Mouse (Mus musculus) embryonic facial prominence, embryonic 15.5 days (tissue): Measurements from ENCODE around the gene Sun1. TPM values are rescaled to one million over a fixed set of nuclear protein-coding genes. Genes with fewer than 3 reads are reported as not detected.

Experiments
- ATAC-seq: fragments of 200-750 bp; cut with Nextera tagmentation; 2 replicates; pipeline ENCODE4 v1.8.0; 2017; ENCODE audit warnings: low read depth, moderate TSS enrichment; ENCODE audit not compliant: insufficient number of reproducible peaks, low FRiP score, low TSS enrichment
- H3K27ac ChIP-seq: fragments of 300-500 bp; sonication (generic); replicated peaks from 2 replicates; pipeline ENCODE4 v1.5.1; 2015; ENCODE audit warnings: mild to moderate bottlenecking, inconsistent platforms
- H3K27me3 ChIP-seq: fragments of 300-500 bp; sonication (generic); 2 replicates; pipeline ENCODE4 v1.6.1; 2015; ENCODE audit warnings: inconsistent platforms
- H3K36me3 ChIP-seq: fragments of 300-500 bp; sonication (generic); 2 replicates; pipeline ENCODE4 v1.6.1; 2015; ENCODE audit warnings: mild to moderate bottlenecking, inconsistent platforms
- H3K4me1 ChIP-seq: fragments of 300-500 bp; sonication (generic); 2 replicates; pipeline ENCODE4 v1.6.1; 2015; ENCODE audit warnings: inconsistent platforms
- H3K4me2 ChIP-seq: fragments of 300-500 bp; sonication (generic); replicated peaks from 2 replicates; pipeline ENCODE4 v1.6.1; 2015; ENCODE audit warnings: mild to moderate bottlenecking, inconsistent platforms
- H3K4me3 ChIP-seq: fragments of 300-500 bp; sonication (generic); replicated peaks from 2 replicates; pipeline ENCODE4 v1.5.1; 2015; ENCODE audit warnings: mild to moderate bottlenecking, inconsistent platforms
- H3K9ac ChIP-seq: fragments of 300-500 bp; sonication (generic); 2 replicates; pipeline ENCODE4 v1.6.1; 2015; ENCODE audit warnings: inconsistent platforms
- H3K9me3 ChIP-seq: fragments of 300-500 bp; sonication (generic); replicated peaks from 2 replicates; pipeline ENCODE4 v1.6.1; 2016; ENCODE audit warnings: inconsistent platforms
- WGBS: fragments of 180-500 bp; shearing (Covaris S2); methylation state at CpG from one replicate; pipeline ENCODE4 v1.1.7; 2015; 5-methylcytosine and 5-hydroxymethylcytosine counted together
- polyA plus RNA-seq: library from polyadenylated mRNA; unstranded; fragments of >200 nt; fragmentation: Nextera tagmentation; extraction: Ambion mirVana; gene quantifications from 2 replicates; pipeline ENCODE4 v1.2.1, GENCODE M21; 2015

Gene Sun1
- polyA plus RNA-seq, 1 experiment from 2014 or later, result 61.5 TPM

DNA sequence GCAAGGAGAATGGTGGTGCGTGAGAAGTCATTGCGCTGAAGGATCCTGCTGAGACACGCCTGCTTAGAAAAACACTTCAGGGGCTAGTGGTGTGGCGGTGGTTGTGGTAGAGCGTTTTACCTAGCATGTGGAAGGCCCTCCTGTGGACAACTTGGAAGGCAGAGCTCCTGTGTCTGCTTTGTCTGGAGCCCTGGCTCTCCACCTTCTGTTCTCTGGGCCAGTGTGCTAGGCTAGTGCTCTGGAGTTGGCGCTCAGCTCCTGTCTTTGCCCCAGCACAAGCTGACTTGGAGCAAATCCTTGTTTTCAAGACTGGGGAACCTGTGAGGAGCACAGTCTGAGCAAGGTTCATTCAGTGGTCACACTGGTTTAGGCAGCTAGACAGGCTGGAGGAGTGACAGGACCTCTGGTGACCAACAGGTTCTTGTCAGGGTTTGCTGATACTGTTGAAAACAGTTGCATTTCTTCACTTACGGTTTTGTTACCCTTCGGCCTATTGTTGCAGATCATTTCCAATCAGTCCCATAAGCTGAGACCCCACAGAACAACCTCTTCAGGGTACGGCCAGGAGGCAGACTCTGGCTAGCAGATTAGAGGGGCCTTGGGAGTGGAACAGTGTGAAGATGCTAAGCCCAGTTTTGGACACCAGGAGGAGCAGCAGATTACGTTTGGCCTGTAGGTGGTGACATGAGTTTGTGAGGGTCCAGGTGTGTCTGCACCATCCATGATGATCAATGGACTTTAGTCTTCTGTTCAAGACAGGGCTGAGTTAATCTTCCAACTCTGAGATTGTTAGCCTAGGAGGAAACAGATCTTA, 8.6 kb downstream of the Sun1 start:
- H3K9me3 ChIP-seq, result no peaks in the 10 kb centered on the region
- H3K4me3 ChIP-seq, result no peak overlapping the region
- no peaks in the 10 kb centered on the region for H3K27me3 ChIP-seq
- H3K4me2 ChIP-seq, result no peak overlapping the region
- H3K27ac ChIP-seq, result no peak overlapping the region
- H3K36me3 ChIP-seq, result peaks cover 24% of the 10 kb centered on the region
- peaks cover 24% of the 10 kb centered on the region for H3K4me1 ChIP-seq
- no peak overlapping the region for H3K9ac ChIP-seq
- WGBS, result 81% methylated on average over 10 of the region's 10 CpGs
- ATAC-seq, result no peak

DNA sequence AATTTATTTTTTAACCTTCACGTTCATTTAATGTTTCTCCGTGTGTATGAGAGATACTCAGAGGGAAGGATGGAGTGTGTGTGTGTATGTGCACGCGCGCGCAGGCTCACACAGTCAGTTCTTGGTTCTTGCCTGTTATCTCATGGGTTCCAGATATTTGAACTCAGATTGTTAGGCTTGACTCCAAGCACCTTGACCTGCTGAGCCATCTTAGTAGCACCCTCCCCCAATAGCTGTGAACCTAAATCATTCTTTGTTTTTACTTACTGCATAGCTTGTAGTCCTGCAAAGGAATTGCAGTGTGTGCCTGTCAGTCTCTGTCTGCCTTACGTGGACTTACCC, 9.2 kb downstream of the Sun1 start:
- H3K4me3 ChIP-seq, result no peak overlapping the region
- no peaks in the 10 kb centered on the region for H3K9me3 ChIP-seq
- H3K4me2 ChIP-seq, result no peak overlapping the region
- no peaks in the 10 kb centered on the region for H3K27me3 ChIP-seq
- no peak for ATAC-seq
- peaks cover 23% of the 10 kb centered on the region for H3K4me1 ChIP-seq
- no peak overlapping the region for H3K9ac ChIP-seq
- peaks cover 24% of the 10 kb centered on the region for H3K36me3 ChIP-seq
- no peak overlapping the region for H3K27ac ChIP-seq
- WGBS, result 93% methylated on average over 7 of the region's 7 CpGs

DNA sequence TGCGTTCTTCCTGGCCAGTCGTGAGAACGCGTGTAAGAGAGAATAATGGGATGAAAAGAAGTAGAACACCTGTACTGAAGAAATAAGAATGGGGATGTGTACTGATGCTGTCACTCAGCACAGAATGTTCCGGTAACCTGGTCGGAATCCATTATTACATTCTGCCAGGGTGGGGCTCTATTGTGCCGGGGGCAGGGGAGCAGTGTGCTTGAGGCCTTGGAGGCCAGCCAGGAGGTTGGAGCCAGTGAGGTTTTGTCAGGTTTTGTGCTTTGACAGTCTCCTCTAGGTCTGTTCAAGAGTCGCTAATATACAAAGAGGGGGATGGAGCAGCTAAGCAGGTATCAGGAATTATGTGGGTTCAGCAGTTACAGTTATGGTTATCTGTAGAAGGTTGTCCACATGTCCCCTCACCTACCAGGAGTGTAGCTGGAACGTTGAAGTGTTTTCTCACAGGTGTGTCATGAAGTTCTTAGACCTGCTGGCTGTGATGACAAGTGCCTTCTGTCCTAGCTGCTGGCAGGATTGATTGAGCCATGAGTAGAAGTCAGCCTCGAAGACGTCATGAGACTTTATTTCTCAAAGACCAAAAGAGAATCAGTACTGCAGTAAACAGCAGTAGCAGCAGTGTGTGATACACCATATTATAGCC, 11.4 kb downstream of the Sun1 start:
- ATAC-seq, result no peak
- Histone ChIP-seq H3K27ac (no peak overlapping the region), H3K4me2 (no peak overlapping the region), H3K9ac (no peak overlapping the region), H3K27me3 (no peaks in the 10 kb centered on the region), H3K4me3 (no peak overlapping the region), H3K4me1 (0 out of 2 replicates have a peak, but pooled peaks cover 1% of the 10 kb centered on the region), H3K36me3 (peaks cover 43% of the 10 kb centered on the region), H3K9me3 (no peaks in the 10 kb centered on the region)
- WGBS, result 83% methylated on average over 11 of the region's 11 CpGs

DNA sequence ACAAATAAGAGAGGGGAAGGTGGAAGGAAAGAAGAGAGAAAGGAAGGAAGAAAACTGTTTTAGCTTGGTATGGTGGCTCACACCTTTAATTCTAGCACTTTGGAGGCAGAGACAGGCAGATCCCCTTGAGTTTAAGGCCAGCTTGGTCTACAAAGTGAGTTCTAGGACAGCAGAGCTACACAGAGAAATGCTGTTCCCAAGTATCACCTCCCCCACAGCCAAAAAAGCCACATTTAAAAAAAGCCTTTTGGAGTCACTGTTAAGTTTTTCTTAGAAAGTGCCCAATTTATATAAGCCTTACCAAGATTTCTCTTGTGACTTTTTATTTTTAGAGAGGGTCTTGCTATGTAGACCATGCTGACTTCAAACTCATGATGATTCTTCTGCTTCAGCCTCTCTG, 13.9 kb downstream of the Sun1 start:
- no peak overlapping the region for H3K4me3 ChIP-seq
- no peaks in the 10 kb centered on the region for H3K27me3 ChIP-seq
- no peak overlapping the region for H3K27ac ChIP-seq
- no peaks in the 10 kb centered on the region for H3K9me3 ChIP-seq
- H3K9ac ChIP-seq, result no peak overlapping the region
- H3K4me1 ChIP-seq, result no peaks in the 10 kb centered on the region
- no peak overlapping the region for H3K4me2 ChIP-seq
- peaks cover 39% of the 10 kb centered on the region for H3K36me3 ChIP-seq
- no peak for ATAC-seq

DNA sequence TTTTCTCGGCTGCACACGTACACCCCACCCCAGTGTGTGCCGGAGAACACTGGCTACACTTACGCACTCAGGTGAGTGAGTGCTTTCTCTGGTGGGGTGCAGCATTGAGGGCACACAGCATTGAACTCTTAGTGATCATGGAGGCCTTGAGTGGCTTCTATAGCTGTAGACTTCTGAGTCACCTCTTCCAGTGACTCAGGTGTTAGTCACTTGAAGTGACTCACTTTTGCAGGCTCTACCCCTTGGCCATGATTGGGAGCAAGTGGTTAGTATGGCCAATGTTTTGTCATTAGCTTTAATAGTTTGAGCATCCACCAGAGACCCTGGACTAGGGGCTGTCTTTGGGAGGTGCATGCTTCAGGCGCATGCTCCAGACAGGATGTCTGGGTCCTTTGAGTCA, 14.7 kb downstream of the Sun1 start:
- peaks cover 35% of the 10 kb centered on the region for H3K36me3 ChIP-seq
- H3K9me3 ChIP-seq, result no peaks in the 10 kb centered on the region
- no peak overlapping the region for H3K4me2 ChIP-seq
- H3K4me1 ChIP-seq, result no peaks in the 10 kb centered on the region
- no peak for ATAC-seq
- H3K4me3 ChIP-seq, result no peak overlapping the region
- H3K9ac ChIP-seq, result no peak overlapping the region
- no peaks in the 10 kb centered on the region for H3K27me3 ChIP-seq
- 96% methylated on average over 5 of the region's 5 CpGs for WGBS
- H3K27ac ChIP-seq, result no peak overlapping the region

DNA sequence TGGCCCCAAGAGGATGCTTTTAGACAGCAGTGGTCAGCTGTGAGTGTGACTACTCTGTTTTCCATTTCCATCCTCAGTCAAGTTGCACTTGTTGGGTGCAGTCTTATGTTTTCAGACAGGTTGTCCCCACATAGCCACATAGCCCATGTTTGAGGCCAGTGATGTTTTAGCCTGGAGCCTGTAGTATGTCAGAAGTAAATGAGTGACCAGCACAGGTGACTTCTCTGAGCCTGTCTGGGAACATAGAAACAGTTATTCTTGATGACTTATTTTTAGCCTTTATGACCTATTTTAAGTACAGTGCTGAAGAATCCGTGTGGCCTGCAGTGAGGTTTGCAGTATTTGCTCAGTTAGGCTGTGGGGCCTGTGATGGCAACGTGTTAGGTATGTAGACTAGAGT, 15.7 kb downstream of the Sun1 start:
- no peaks in the 10 kb centered on the region for H3K4me1 ChIP-seq

DNA sequence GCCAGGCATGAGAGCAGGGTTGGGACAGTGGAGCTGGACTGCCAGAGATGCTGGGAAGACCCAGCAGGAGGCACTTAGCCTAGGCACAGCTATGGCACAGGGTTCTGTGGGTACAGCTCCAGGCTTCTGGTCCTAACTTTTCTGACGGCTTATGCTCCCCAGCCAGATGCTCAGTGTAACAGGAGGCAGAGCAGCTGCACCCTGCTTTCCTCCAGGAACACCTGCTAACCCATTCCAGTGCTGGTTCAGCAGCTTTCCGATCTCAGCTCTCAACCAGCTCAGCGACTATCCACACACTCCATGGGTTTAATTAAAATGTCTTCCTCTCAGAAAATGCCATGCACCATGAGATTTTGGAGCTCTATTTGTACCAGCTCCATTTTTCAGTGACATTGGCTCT, 16.3 kb downstream of the Sun1 start:
- H3K27ac ChIP-seq, result no peak overlapping the region
- 79% methylated on average over 3 of the region's 3 CpGs for WGBS
- H3K4me1 ChIP-seq, result no peaks in the 10 kb centered on the region

More for the DNA sequence above, 15.7 kb downstream of the Sun1 start:
- H3K9ac ChIP-seq, result no peak overlapping the region
- H3K4me2 ChIP-seq, result no peak overlapping the region
- ATAC-seq, result no peak
- no peak overlapping the region for H3K27ac ChIP-seq
- no peak overlapping the region for H3K4me3 ChIP-seq
- H3K9me3 ChIP-seq, result no peaks in the 10 kb centered on the region
- H3K27me3 ChIP-seq, result no peaks in the 10 kb centered on the region
- 84% methylated on average over 2 of the region's 2 CpGs for WGBS
- peaks cover 35% of the 10 kb centered on the region for H3K36me3 ChIP-seq

DNA sequence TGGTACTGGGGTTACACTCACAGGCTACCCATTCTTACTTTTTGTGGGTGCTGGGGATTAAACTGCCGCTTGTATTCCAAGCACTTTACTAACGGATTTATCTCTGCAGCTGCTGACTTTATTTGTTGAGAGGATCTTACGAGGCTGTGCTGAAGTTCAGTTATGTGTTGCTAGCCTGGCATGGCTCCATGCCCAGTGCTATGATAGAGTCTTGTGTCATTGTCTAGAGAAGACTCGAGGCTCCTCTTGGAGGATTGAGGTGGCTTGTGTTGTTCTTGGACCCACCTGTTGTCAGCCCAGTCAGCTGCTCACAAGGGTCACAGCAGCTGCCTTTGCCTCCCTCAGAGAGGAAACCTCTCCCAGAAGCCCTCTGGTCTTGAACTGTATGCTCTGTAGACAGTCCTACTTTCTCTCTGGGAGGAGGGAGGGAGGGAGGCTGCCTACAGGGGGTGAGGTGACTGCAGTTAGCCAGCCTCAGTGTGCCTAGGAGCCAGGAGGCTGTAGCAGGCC, 19.6 kb downstream of the Sun1 start:
- Histone ChIP-seq H3K36me3 (peaks cover 68% of the 10 kb centered on the region), H3K27ac (no peak overlapping the region), H3K4me2 (no peak overlapping the region), H3K27me3 (no peaks in the 10 kb centered on the region), H3K9me3 (no peaks in the 10 kb centered on the region), H3K9ac (no peak overlapping the region), H3K4me3 (no peak overlapping the region), H3K4me1 (no peaks in the 10 kb centered on the region)
- WGBS, result 84% methylated on average over 4 of the region's 4 CpGs
- ATAC-seq, result no peak; the same call in 1 of the 2 replicates

More for the DNA sequence above, 16.3 kb downstream of the Sun1 start:
- Histone ChIP-seq H3K9ac (no peak overlapping the region), H3K36me3 (peaks cover 40% of the 10 kb centered on the region), H3K4me3 (no peak overlapping the region), H3K9me3 (no peaks in the 10 kb centered on the region), H3K27me3 (no peaks in the 10 kb centered on the region), H3K4me2 (no peak overlapping the region)
- no peak for ATAC-seq

DNA sequence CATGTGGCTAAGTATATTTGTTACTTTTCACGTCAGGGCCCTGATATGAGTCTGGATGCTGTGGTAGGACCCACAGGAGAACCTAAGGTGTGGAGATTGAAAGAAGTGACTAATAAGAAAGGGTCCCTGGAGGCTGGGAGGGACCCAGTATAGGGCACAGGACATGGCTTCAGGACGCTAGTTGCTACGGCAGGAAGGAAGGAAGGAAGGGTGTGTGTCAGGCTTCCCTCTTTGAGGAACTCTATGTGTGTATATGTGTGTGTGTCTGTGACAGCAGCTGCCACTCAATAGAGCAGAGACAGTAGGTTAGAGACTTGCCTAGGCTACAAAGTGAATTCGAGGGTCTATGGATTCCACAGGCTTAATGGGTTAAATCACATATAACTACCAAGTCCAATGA, 20.2 kb downstream of the Sun1 start:
- ATAC-seq, result no peak
- WGBS, result 81% methylated on average over 4 of the region's 4 CpGs

DNA sequence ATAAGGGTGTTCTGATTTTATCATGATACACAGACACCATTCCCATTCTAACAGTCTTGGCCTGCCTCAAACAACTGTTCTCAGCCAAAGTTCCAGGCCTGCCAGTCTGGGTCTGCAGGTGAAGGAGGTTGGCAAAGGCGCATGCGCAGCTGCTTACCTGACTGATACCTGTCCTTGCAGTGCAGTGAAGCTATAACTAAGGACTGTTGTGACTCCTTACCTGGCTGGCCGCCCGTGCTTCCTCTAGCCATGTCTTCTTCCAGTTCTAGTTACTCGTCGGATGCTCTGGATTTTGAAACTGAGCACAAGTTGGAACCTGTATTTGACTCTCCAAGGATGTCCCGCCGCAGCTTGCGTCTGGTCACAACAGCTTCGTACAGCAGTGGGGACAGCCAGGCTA, 22.9 kb downstream of the Sun1 start:
- Histone ChIP-seq H3K36me3 (peaks cover 80% of the 10 kb centered on the region), H3K9ac (no peak overlapping the region), H3K9me3 (no peaks in the 10 kb centered on the region), H3K4me1 (no peaks in the 10 kb centered on the region), H3K4me3 (no peak overlapping the region), H3K4me2 (no peak overlapping the region), H3K27me3 (no peaks in the 10 kb centered on the region), H3K27ac (no peak overlapping the region)
- 90% methylated on average over 10 of the region's 10 CpGs for WGBS
- ATAC-seq, result no peak

More for the DNA sequence above, 20.2 kb downstream of the Sun1 start:
- no peak overlapping the region for H3K4me2 ChIP-seq
- no peaks in the 10 kb centered on the region for H3K9me3 ChIP-seq
- H3K27ac ChIP-seq, result no peak overlapping the region
- no peaks in the 10 kb centered on the region for H3K27me3 ChIP-seq
- H3K4me1 ChIP-seq, result no peaks in the 10 kb centered on the region
- H3K4me3 ChIP-seq, result no peak overlapping the region
- H3K36me3 ChIP-seq, result peaks cover 68% of the 10 kb centered on the region
- H3K9ac ChIP-seq, result no peak overlapping the region

DNA sequence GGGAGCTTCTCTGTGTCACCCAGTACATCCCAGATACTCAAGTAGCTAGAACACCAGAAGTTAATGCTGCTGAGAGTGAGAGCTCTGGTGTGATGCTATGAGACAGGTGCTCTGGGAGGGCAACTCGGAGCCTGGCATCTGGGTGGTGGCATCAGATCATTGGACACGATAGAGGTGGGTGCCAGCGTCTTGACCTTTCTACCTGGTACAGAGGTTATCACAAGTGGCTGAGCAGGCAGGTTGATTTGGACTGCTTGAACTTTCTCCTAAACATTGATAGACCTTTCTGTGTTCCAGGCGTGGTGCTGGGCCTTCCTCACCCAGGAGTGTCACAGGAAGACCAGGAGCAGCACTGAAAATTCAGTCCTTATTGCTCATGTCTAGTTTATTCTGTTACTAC, 26.8 kb downstream of the Sun1 start:
- Histone ChIP-seq H3K9me3 (no peaks in the 10 kb centered on the region), H3K4me2 (no peak overlapping the region), H3K27ac (no peak overlapping the region), H3K36me3 (peaks cover 91% of the 10 kb centered on the region), H3K9ac (no peak overlapping the region), H3K4me1 (no peaks in the 10 kb centered on the region), H3K27me3 (no peaks in the 10 kb centered on the region), H3K4me3 (no peak overlapping the region)
- ATAC-seq, result no peak
- WGBS, result 96% methylated on average over 4 of the region's 4 CpGs
